Mouse (Mus musculus): Measurements from ENCODE around the gene Ndufa11. TPM values are rescaled to one million over a fixed set of nuclear protein-coding genes. Genes with fewer than 3 reads are reported as not detected.

The Ndufa11 gene
- polyA plus RNA-seq, 1 experiment: 135 TPM

- Histone ChIP-seq H3K4me3 (ENCODE audit: control insufficient read depth, low read depth, low read length) (no peak overlapping the region), H3K4me1 (ENCODE audit: control insufficient read depth, insufficient read depth, low read length) (peaks cover 12% of the 10 kb centered on the region), H3K27me3 (ENCODE audit: control insufficient read depth, insufficient read depth, low read length) (no peaks in the 10 kb centered on the region), H3K27ac (ENCODE audit: control insufficient read depth, insufficient read depth, low read depth, low read length) (no peak overlapping the region), H3K36me3 (ENCODE audit: control insufficient read depth, insufficient read depth, low read length) (no peaks in the 10 kb centered on the region)
- TF ChIP-seq CTCF (IDR thresholded peaks at IDR 0.05; ENCODE audit: control insufficient read depth, insufficient read depth, insufficient replicate concordance, low read depth, low read length) (no peak), POLR2A (IDR thresholded peaks at IDR 0.05; ENCODE audit: control insufficient read depth, low read depth, low read length) (no peak)
Measured at GRCm38 (mm10) chr17:56728117-56728516, 10.6 kb downstream of the Ndufa11 start.

- Histone ChIP-seq H3K4me1 (ENCODE audit: control insufficient read depth, insufficient read depth, low read length) (peaks cover 12% of the 10 kb centered on the region), H3K4me3 (ENCODE audit: control insufficient read depth, low read depth, low read length) (no peak overlapping the region), H3K36me3 (ENCODE audit: control insufficient read depth, insufficient read depth, low read length) (no peaks in the 10 kb centered on the region), H3K27ac (ENCODE audit: control insufficient read depth, insufficient read depth, low read depth, low read length) (no peak overlapping the region), H3K27me3 (ENCODE audit: control insufficient read depth, insufficient read depth, low read length) (no peaks in the 10 kb centered on the region)
- TF ChIP-seq POLR2A (IDR thresholded peaks at IDR 0.05; ENCODE audit: control insufficient read depth, low read depth, low read length) (no peak), CTCF (IDR thresholded peaks at IDR 0.05; ENCODE audit: control insufficient read depth, insufficient read depth, insufficient replicate concordance, low read depth, low read length) (no peak)
Measured at GRCm38 (mm10) chr17:56729151-56729550, 11.6 kb downstream of the Ndufa11 start.

GRCm38 (mm10) chr17:56729656-56730055 lies 12.1 kb downstream of the Ndufa11 start:
- peaks cover 12% of the 10 kb centered on the region for H3K4me1 ChIP-seq (ENCODE audit: control insufficient read depth, insufficient read depth, low read length)
- TF ChIP-seq CTCF (IDR thresholded peaks at IDR 0.05; ENCODE audit: control insufficient read depth, insufficient read depth, insufficient replicate concordance, low read depth, low read length) (no peak), POLR2A (IDR thresholded peaks at IDR 0.05; ENCODE audit: control insufficient read depth, low read depth, low read length) (no peak)
- H3K36me3 ChIP-seq (ENCODE audit: control insufficient read depth, insufficient read depth, low read length): no peaks in the 10 kb centered on the region
- H3K4me3 ChIP-seq (ENCODE audit: control insufficient read depth, low read depth, low read length): no peak overlapping the region
- H3K27ac ChIP-seq (ENCODE audit: control insufficient read depth, insufficient read depth, low read depth, low read length): no peak overlapping the region
- H3K27me3 ChIP-seq (ENCODE audit: control insufficient read depth, insufficient read depth, low read length): no peaks in the 10 kb centered on the region

GRCm38 (mm10) chr17:56736534-56736933 lies 19.0 kb downstream of the Ndufa11 start:
- Histone ChIP-seq H3K27me3 (ENCODE audit: control insufficient read depth, insufficient read depth, low read length) (no peaks in the 10 kb centered on the region), H3K27ac (ENCODE audit: control insufficient read depth, insufficient read depth, low read depth, low read length) (no peak overlapping the region), H3K4me3 (ENCODE audit: control insufficient read depth, low read depth, low read length) (no peak overlapping the region), H3K36me3 (ENCODE audit: control insufficient read depth, insufficient read depth, low read length) (no peaks in the 10 kb centered on the region), H3K4me1 (ENCODE audit: control insufficient read depth, insufficient read depth, low read length) (peaks cover 6% of the 10 kb centered on the region)
- TF ChIP-seq POLR2A (IDR thresholded peaks at IDR 0.05; ENCODE audit: control insufficient read depth, low read depth, low read length) (no peak), CTCF (IDR thresholded peaks at IDR 0.05; ENCODE audit: control insufficient read depth, insufficient read depth, insufficient replicate concordance, low read depth, low read length) (peak; percentile 81)

- TF ChIP-seq POLR2A (IDR thresholded peaks at IDR 0.05; ENCODE audit: control insufficient read depth, low read depth, low read length): no peak
Measured at GRCm38 (mm10) chr17:56738221-56738620, 20.7 kb downstream of the Ndufa11 start.

GRCm38 (mm10) chr17:56740118-56740787 lies 22.7 kb downstream of the Ndufa11 start:
- no peaks in the 10 kb centered on the region for H3K36me3 ChIP-seq (ENCODE audit: control insufficient read depth, insufficient read depth, low read length)
- H3K4me3 ChIP-seq (ENCODE audit: control insufficient read depth, low read depth, low read length): no peak overlapping the region
- no peak for TF ChIP-seq POLR2A (IDR thresholded peaks at IDR 0.05; ENCODE audit: control insufficient read depth, low read depth, low read length)
- TF ChIP-seq CTCF (IDR thresholded peaks at IDR 0.05; ENCODE audit: control insufficient read depth, insufficient read depth, insufficient replicate concordance, low read depth, low read length): no peak
- H3K27me3 ChIP-seq (ENCODE audit: control insufficient read depth, insufficient read depth, low read length): no peaks in the 10 kb centered on the region
- peaks cover 6% of the 10 kb centered on the region for H3K4me1 ChIP-seq (ENCODE audit: control insufficient read depth, insufficient read depth, low read length)
- H3K27ac ChIP-seq (ENCODE audit: control insufficient read depth, insufficient read depth, low read depth, low read length): no peak overlapping the region

More at GRCm38 (mm10) chr17:56738221-56738620, 20.7 kb downstream of the Ndufa11 start:
- Histone ChIP-seq H3K4me3 (ENCODE audit: control insufficient read depth, low read depth, low read length) (no peak overlapping the region), H3K4me1 (ENCODE audit: control insufficient read depth, insufficient read depth, low read length) (peaks cover 6% of the 10 kb centered on the region), H3K27ac (ENCODE audit: control insufficient read depth, insufficient read depth, low read depth, low read length) (no peak overlapping the region), H3K36me3 (ENCODE audit: control insufficient read depth, insufficient read depth, low read length) (no peaks in the 10 kb centered on the region), H3K27me3 (ENCODE audit: control insufficient read depth, insufficient read depth, low read length) (no peaks in the 10 kb centered on the region)

GRCm38 (mm10) chr17:56740788-56741160 lies 23.2 kb downstream of the Ndufa11 start:
- H3K4me1 ChIP-seq (ENCODE audit: control insufficient read depth, insufficient read depth, low read length): peaks cover 6% of the 10 kb centered on the region
- H3K36me3 ChIP-seq (ENCODE audit: control insufficient read depth, insufficient read depth, low read length): no peaks in the 10 kb centered on the region
- TF ChIP-seq CTCF (IDR thresholded peaks at IDR 0.05; ENCODE audit: control insufficient read depth, insufficient read depth, insufficient replicate concordance, low read depth, low read length) (no peak), POLR2A (IDR thresholded peaks at IDR 0.05; ENCODE audit: control insufficient read depth, low read depth, low read length) (no peak)
- H3K27me3 ChIP-seq (ENCODE audit: control insufficient read depth, insufficient read depth, low read length): no peaks in the 10 kb centered on the region
- H3K4me3 ChIP-seq (ENCODE audit: control insufficient read depth, low read depth, low read length): peak overlapping the region; percentile 11
- no peak overlapping the region for H3K27ac ChIP-seq (ENCODE audit: control insufficient read depth, insufficient read depth, low read depth, low read length)

Data from testis, adult 2 months (tissue).